Mouse (Mus musculus): ENCODE results near the gene Ctbp2. TPM values are rescaled to one million over a fixed set of nuclear protein-coding genes. Genes with fewer than 3 reads are reported as not detected.

Ctbp2 gene
- polyA plus RNA-seq, 1 experiment, result 82.6 TPM

GRCm38 (mm10) chr7:133072535-133072934, 51.6 kb downstream of the Ctbp2 start:
- Histone ChIP-seq H3K4me1 (peaks cover 49% of the 10 kb centered on the region), H3K36me3 (replicated peaks; ENCODE audit: low read length) (peaks cover 93% of the 10 kb centered on the region), H3K9me3 (no peaks in the 10 kb centered on the region), H3K27me3 (replicated peaks) (no peaks in the 10 kb centered on the region), H3K4me3 (replicated peaks) (no peak overlapping the region)
- TF ChIP-seq FLI1 (IDR thresholded peaks at IDR 0.05; ENCODE audit: low read length) (no peak), GATA1 (IDR thresholded peaks at IDR 0.05; ENCODE audit: borderline replicate concordance, low read length) (no peak)

GRCm38 (mm10) chr7:133067321-133067841, 56.8 kb downstream of the Ctbp2 start:
- TF ChIP-seq GATA1 (IDR thresholded peaks at IDR 0.05; ENCODE audit: borderline replicate concordance, low read length) (no peak), FLI1 (IDR thresholded peaks at IDR 0.05; ENCODE audit: low read length) (no peak)
- Histone ChIP-seq H3K27me3 (replicated peaks) (no peaks in the 10 kb centered on the region), H3K9me3 (no peaks in the 10 kb centered on the region)

DNA sequence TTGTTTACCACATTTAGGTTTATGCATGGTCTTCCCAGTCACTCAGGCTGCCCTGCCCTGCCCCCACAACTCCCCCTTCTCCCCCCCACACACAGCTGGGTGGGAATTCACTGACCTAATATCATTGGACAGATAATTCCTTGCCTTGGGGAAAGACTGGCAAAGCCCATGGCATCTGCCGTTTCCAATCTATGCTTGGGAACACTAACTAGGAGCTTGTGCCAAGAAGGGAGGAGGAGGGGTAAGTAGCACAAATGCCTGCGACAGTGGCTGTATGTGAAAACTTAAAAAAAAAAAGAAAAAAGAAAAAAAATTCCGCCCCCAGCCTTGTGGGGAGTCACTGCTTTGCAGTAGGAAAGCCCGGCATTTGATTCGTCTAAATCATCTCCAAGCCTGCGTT, 57.4 kb downstream of the Ctbp2 start:
- Histone ChIP-seq H3K9me3 (no peaks in the 10 kb centered on the region), H3K4me3 (replicated peaks) (no peak overlapping the region), H3K27me3 (replicated peaks) (no peaks in the 10 kb centered on the region), H3K4me1 (peaks cover 73% of the 10 kb centered on the region), H3K36me3 (replicated peaks; ENCODE audit: low read length) (peaks cover 88% of the 10 kb centered on the region)
- TF ChIP-seq GATA1 (IDR thresholded peaks at IDR 0.05; ENCODE audit: borderline replicate concordance, low read length) (no peak), FLI1 (IDR thresholded peaks at IDR 0.05; ENCODE audit: low read length) (no peak)

More at GRCm38 (mm10) chr7:133067321-133067841, 56.8 kb downstream of the Ctbp2 start:
- H3K4me1 ChIP-seq, result peaks cover 71% of the 10 kb centered on the region
- H3K36me3 ChIP-seq (replicated peaks; ENCODE audit: low read length), result peaks cover 87% of the 10 kb centered on the region
- H3K4me3 ChIP-seq (replicated peaks), result no peak overlapping the region

DNA sequence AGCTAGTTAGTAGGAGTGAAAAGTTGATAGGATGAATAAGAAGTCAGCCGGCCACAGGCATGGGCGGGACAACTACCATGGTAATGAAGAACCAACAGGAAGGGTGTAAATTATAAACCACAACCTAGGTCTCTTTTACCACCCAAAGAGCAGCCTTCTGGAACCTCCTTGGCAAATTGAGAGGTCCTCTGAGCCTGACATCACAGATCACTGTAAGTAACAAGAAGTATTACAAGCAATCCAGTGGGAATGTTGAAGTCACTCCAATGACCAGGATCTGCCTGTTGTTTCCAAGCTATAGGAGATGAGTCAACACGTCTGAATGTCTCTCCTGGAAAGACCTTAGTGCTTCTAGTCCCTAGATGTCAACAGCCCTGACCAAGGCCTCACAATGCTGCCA, 62.1 kb downstream of the Ctbp2 start:
- H3K27me3 ChIP-seq (replicated peaks), result no peaks in the 10 kb centered on the region
- H3K36me3 ChIP-seq (replicated peaks; ENCODE audit: low read length), result peaks cover 84% of the 10 kb centered on the region
- no peak overlapping the region for H3K4me3 ChIP-seq (replicated peaks)
- H3K9me3 ChIP-seq, result no peaks in the 10 kb centered on the region
- TF ChIP-seq GATA1 (IDR thresholded peaks at IDR 0.05; ENCODE audit: borderline replicate concordance, low read length) (no peak), FLI1 (IDR thresholded peaks at IDR 0.05; ENCODE audit: low read length) (no peak)
- peaks cover 83% of the 10 kb centered on the region for H3K4me1 ChIP-seq

- peaks cover 72% of the 10 kb centered on the region for H3K4me1 ChIP-seq
- H3K4me3 ChIP-seq (replicated peaks), result no peak overlapping the region
- H3K27me3 ChIP-seq (replicated peaks), result no peaks in the 10 kb centered on the region
- no peaks in the 10 kb centered on the region for H3K9me3 ChIP-seq
- no peak for TF ChIP-seq FLI1 (IDR thresholded peaks at IDR 0.05; ENCODE audit: low read length)
- no peak for TF ChIP-seq GATA1 (IDR thresholded peaks at IDR 0.05; ENCODE audit: borderline replicate concordance, low read length)
- H3K36me3 ChIP-seq (replicated peaks; ENCODE audit: low read length), result peaks cover 83% of the 10 kb centered on the region
These were observed 64.0 kb downstream of the Ctbp2 start for GRCm38 (mm10) chr7:133060170-133060569.

DNA sequence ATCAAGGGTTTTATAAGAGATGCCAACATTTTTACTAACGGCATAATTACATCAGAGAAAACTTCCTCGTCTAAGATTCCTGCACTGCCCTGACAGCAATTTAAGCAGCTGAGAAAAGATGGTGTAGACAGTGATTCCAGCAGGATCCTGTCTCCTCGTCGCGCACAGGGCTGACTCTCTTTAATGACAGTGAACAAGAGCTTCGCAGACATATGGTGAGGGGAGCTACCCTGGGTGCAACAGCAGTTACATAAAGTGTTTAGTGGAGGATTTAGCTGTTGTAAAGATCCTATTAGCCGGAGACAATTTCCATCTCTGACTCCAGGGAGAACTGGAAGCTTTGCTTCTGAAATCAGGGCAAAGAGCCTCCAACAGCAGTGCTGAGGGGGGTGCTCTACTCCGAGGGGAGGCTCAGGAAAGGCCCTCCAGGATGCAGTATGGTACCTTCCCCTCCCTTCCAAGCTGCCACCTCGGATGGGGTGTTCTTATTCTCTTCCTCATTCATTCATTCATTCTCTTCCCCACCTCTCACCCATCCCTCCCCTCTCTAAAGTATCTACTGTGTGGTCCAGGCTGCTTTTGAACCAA, 64.5 kb downstream of the Ctbp2 start:
- no peak overlapping the region for H3K4me3 ChIP-seq (replicated peaks)
- no peaks in the 10 kb centered on the region for H3K27me3 ChIP-seq (replicated peaks)
- TF ChIP-seq GATA1 (IDR thresholded peaks at IDR 0.05; ENCODE audit: borderline replicate concordance, low read length) (no peak), FLI1 (IDR thresholded peaks at IDR 0.05; ENCODE audit: low read length) (no peak)
- H3K4me1 ChIP-seq, result peaks cover 74% of the 10 kb centered on the region
- H3K36me3 ChIP-seq (replicated peaks; ENCODE audit: low read length), result peaks cover 83% of the 10 kb centered on the region
- no peaks in the 10 kb centered on the region for H3K9me3 ChIP-seq

DNA sequence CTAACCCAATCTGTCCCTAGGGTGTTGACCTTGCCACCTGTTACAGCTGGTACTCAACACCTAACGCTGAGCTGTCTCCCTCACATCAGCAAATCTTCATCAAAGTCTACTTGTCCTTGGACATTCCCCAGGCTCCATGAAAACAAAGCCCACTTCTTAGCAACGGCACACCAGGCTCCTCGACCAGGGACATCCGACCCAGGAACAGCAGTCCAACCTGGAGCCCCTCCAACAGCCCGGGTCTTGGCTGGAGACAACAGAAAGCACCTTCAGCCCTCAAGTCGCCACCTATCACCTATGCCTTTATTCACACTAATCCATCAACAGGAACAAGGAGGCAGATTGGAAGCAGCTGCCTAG, 65.0 kb downstream of the Ctbp2 start:
- peaks cover 83% of the 10 kb centered on the region for H3K36me3 ChIP-seq (replicated peaks; ENCODE audit: low read length)
- H3K4me1 ChIP-seq, result peaks cover 74% of the 10 kb centered on the region
- no peak overlapping the region for H3K4me3 ChIP-seq (replicated peaks)
- TF ChIP-seq FLI1 (IDR thresholded peaks at IDR 0.05; ENCODE audit: low read length) (no peak), GATA1 (IDR thresholded peaks at IDR 0.05; ENCODE audit: borderline replicate concordance, low read length) (no peak)
- H3K9me3 ChIP-seq, result no peaks in the 10 kb centered on the region
- no peaks in the 10 kb centered on the region for H3K27me3 ChIP-seq (replicated peaks)

GRCm38 (mm10) chr7:133058496-133059149, 65.5 kb downstream of the Ctbp2 start:
- TF ChIP-seq GATA1 (IDR thresholded peaks at IDR 0.05; ENCODE audit: borderline replicate concordance, low read length), result no peak
- no peak for TF ChIP-seq FLI1 (IDR thresholded peaks at IDR 0.05; ENCODE audit: low read length)
- Histone ChIP-seq H3K4me3 (replicated peaks) (no peak overlapping the region), H3K4me1 (peaks cover 77% of the 10 kb centered on the region), H3K27me3 (replicated peaks) (no peaks in the 10 kb centered on the region), H3K9me3 (no peaks in the 10 kb centered on the region), H3K36me3 (replicated peaks; ENCODE audit: low read length) (peaks cover 84% of the 10 kb centered on the region)

- Histone ChIP-seq H3K4me1 (peaks cover 77% of the 10 kb centered on the region), H3K4me3 (replicated peaks) (no peak overlapping the region), H3K36me3 (replicated peaks; ENCODE audit: low read length) (peaks cover 91% of the 10 kb centered on the region), H3K9me3 (no peaks in the 10 kb centered on the region), H3K27me3 (replicated peaks) (no peaks in the 10 kb centered on the region)
- TF ChIP-seq GATA1 (IDR thresholded peaks at IDR 0.05; ENCODE audit: borderline replicate concordance, low read length), result no peak
- TF ChIP-seq FLI1 (IDR thresholded peaks at IDR 0.05; ENCODE audit: low read length), result no peak
These were observed 67.2 kb downstream of the Ctbp2 start for GRCm38 (mm10) chr7:133056924-133057323.

GRCm38 (mm10) chr7:133054486-133054885, 69.7 kb downstream of the Ctbp2 start:
- H3K27me3 ChIP-seq (replicated peaks), result no peaks in the 10 kb centered on the region
- TF ChIP-seq FLI1 (IDR thresholded peaks at IDR 0.05; ENCODE audit: low read length), result no peak
- no peak for TF ChIP-seq GATA1 (IDR thresholded peaks at IDR 0.05; ENCODE audit: borderline replicate concordance, low read length)
- H3K9me3 ChIP-seq, result no peaks in the 10 kb centered on the region
- H3K36me3 ChIP-seq (replicated peaks; ENCODE audit: low read length), result peaks cover 85% of the 10 kb centered on the region
- no peak overlapping the region for H3K4me3 ChIP-seq (replicated peaks)
- H3K4me1 ChIP-seq, result peaks cover 78% of the 10 kb centered on the region

Measured in megakaryocyte, embryonic 14.5 days (primary cell).